In the genomic region with DNA sequence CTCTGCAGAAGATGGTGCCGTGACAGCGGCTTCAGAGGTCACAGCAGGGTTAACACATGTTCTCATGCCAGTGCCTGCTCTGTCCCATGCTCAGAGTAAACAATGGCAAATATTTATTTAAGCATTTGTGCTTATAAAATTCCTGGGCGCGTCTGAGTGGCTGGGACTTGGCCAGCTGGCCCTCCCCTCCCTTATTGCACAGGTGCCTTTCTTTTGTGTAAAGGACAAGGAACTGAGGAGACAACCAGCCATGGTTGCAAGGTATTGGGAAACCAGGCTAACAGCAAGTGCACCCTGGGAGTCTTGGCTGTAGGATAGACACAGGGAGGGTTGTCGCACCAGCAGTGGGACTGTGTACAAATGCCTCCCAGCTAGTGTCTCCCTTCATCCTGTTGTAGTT, we compare ENCODE assay signal across 15 mouse cellular contexts. TPM values are rescaled to one million over a fixed set of nuclear protein-coding genes. Genes with fewer than 3 reads are reported as not detected.
DNase-seq lines count a peak whose midpoint lies in the region; ATAC-seq and TF ChIP-seq lines count a peak whose summit lies in the region.
"Had no signal": no experiment of that assay in that cellular context is flagged by ENCODE, and none has a peak within 500 bp of the region (broad histone marks: within the 10 kb centered on the region; RNA-seq: fewer than 3 reads in every experiment).

No protein-coding gene starts in this region.

- no peak for DNase-seq in kidney, postnatal 0 days (ENCODE audit: low spot score)
- no peak for DNase-seq in kidney, adult 18-20 months
- DNase-seq in lung, embryonic 14.5 days: peak; percentile 66
- DNase-seq in left cerebral cortex, adult 18-20 months (ENCODE audit: low spot score in 2 of 2): no peak
- no peak for DNase-seq in spleen, postnatal 14 days (ENCODE audit: low spot score in 2 of 2)
- DNase-seq in midbrain, embryonic 14.5 days: no peak
- DNase-seq: adrenal gland, postnatal 25 days; cerebellum, postnatal 25 days; heart, adult 2 months; spleen, adult 18-20 months had no signal

- H3K9ac ChIP-seq in kidney, postnatal 0 days (ENCODE audit: low read depth, low read length): 0 out of 2 replicates have a peak overlapping the region, but pooled peaks have one; percentile 8
- no peak overlapping the region for H3K9ac ChIP-seq in intestine, embryonic 16.5 days (ENCODE audit: low read depth, low read length)
- no peak overlapping the region for H3K9ac ChIP-seq in lung, embryonic 14.5 days
- H3K9ac ChIP-seq in stomach, embryonic 14.5 days (replicated peaks; ENCODE audit: low read depth, low read length): no peak overlapping the region
- no peak overlapping the region for H3K9ac ChIP-seq in midbrain, embryonic 14.5 days (replicated peaks; ENCODE audit: low read length)
- H3K9ac ChIP-seq: embryonic facial prominence, embryonic 12.5 days; forebrain, embryonic 15.5 days; neural tube, embryonic 13.5 days had no signal

- no peak; the same call in 1 of the 2 replicates for ATAC-seq in kidney, postnatal 0 days (replicated peaks; ENCODE audit: low FRiP score, low read depth)
- ATAC-seq in intestine, embryonic 16.5 days: peak; percentile 68
- peak; percentile 80 for ATAC-seq in lung, embryonic 14.5 days (ENCODE audit: insufficient read depth)
- peak; percentile 76 for ATAC-seq in stomach, embryonic 14.5 days (ENCODE audit: insufficient number of reproducible peaks, insufficient read depth, low FRiP score, low read depth)
- ATAC-seq in midbrain, embryonic 14.5 days (ENCODE audit: low FRiP score, low TSS enrichment): no peak
- ATAC-seq: forebrain, embryonic 15.5 days had no signal

- H3K4me3 ChIP-seq in kidney, postnatal 0 days (replicated peaks; ENCODE audit: low read depth, low read length): no peak overlapping the region
- H3K4me3 ChIP-seq in intestine, embryonic 16.5 days (ENCODE audit: low read length): no peak overlapping the region; the same call in 1 of the 2 replicates
- no peak overlapping the region for H3K4me3 ChIP-seq in lung, embryonic 14.5 days (ENCODE audit: low read depth, low read length)
- no peak overlapping the region for H3K4me3 ChIP-seq in stomach, embryonic 14.5 days (ENCODE audit: low read depth, low read length)
- no peak overlapping the region for H3K4me3 ChIP-seq in midbrain, embryonic 14.5 days (replicated peaks; ENCODE audit: low read depth, low read length)
- H3K4me3 ChIP-seq: embryonic facial prominence, embryonic 12.5 days; forebrain, embryonic 15.5 days; heart, adult 2 months; neural tube, embryonic 13.5 days had no signal

- no peaks in the 10 kb centered on the region for H3K9me3 ChIP-seq in kidney, postnatal 0 days (replicated peaks; ENCODE audit: low read length)
- H3K9me3 ChIP-seq in intestine, embryonic 16.5 days (ENCODE audit: control insufficient read depth, low read length): no peaks in the 10 kb centered on the region
- no peaks in the 10 kb centered on the region for H3K9me3 ChIP-seq in lung, embryonic 14.5 days (ENCODE audit: low read depth, low read length)
- no peaks in the 10 kb centered on the region for H3K9me3 ChIP-seq in stomach, embryonic 14.5 days (ENCODE audit: control insufficient read depth, low read depth, low read length)
- no peaks in the 10 kb centered on the region for H3K9me3 ChIP-seq in midbrain, embryonic 14.5 days (ENCODE audit: control insufficient read depth, low read length)
- H3K9me3 ChIP-seq: embryonic facial prominence, embryonic 12.5 days; forebrain, embryonic 15.5 days; neural tube, embryonic 13.5 days had no signal

- H3K4me2 ChIP-seq in kidney, postnatal 0 days (ENCODE audit: low read length): no peak overlapping the region
- H3K4me2 ChIP-seq in intestine, embryonic 16.5 days (ENCODE audit: low read depth, low read length): no peak overlapping the region
- H3K4me2 ChIP-seq in lung, embryonic 14.5 days: no peak overlapping the region
- no peak overlapping the region for H3K4me2 ChIP-seq in stomach, embryonic 14.5 days (replicated peaks; ENCODE audit: low read depth, low read length)
- no peak overlapping the region for H3K4me2 ChIP-seq in midbrain, embryonic 14.5 days (ENCODE audit: low read length)
- H3K4me2 ChIP-seq: embryonic facial prominence, embryonic 12.5 days; forebrain, embryonic 15.5 days; neural tube, embryonic 13.5 days had no signal

- H3K27me3 ChIP-seq in kidney, postnatal 0 days (ENCODE audit: insufficient read depth, low read length): no peaks in the 10 kb centered on the region
- no peaks in the 10 kb centered on the region for H3K27me3 ChIP-seq in intestine, embryonic 16.5 days (replicated peaks; ENCODE audit: control insufficient read depth, insufficient read depth, low read length)
- H3K27me3 ChIP-seq in lung, embryonic 14.5 days (ENCODE audit: insufficient read depth, low read length): no peaks in the 10 kb centered on the region
- no peaks in the 10 kb centered on the region for H3K27me3 ChIP-seq in stomach, embryonic 14.5 days (ENCODE audit: control insufficient read depth, insufficient read depth, low read length)
- no peaks in the 10 kb centered on the region for H3K27me3 ChIP-seq in midbrain, embryonic 14.5 days (ENCODE audit: control insufficient read depth, insufficient read depth, low read length)
- H3K27me3 ChIP-seq: embryonic facial prominence, embryonic 12.5 days; forebrain, embryonic 15.5 days; neural tube, embryonic 13.5 days had no signal

- H3K27ac ChIP-seq in kidney, postnatal 0 days: no peak overlapping the region
- peak overlapping the region; percentile 49; the same call in 1 of the 2 replicates for H3K27ac ChIP-seq in intestine, embryonic 16.5 days (ENCODE audit: low read length)
- peak overlapping the region; percentile 72 for H3K27ac ChIP-seq in lung, embryonic 14.5 days (ENCODE audit: low read depth)
- H3K27ac ChIP-seq in stomach, embryonic 14.5 days (ENCODE audit: low read length): peak overlapping the region; percentile 23; the same call in 1 of the 2 replicates
- no peak overlapping the region for H3K27ac ChIP-seq in midbrain, embryonic 14.5 days (replicated peaks; ENCODE audit: low read depth, low read length)
- H3K27ac ChIP-seq: embryonic facial prominence, embryonic 12.5 days; forebrain, embryonic 15.5 days; heart, adult 2 months; neural tube, embryonic 13.5 days had no signal

- H3K4me1 ChIP-seq in kidney, postnatal 0 days (replicated peaks; ENCODE audit: insufficient read depth, low read length): 0 out of 2 replicates have a peak, but pooled peaks cover 4% of the 10 kb centered on the region
- H3K4me1 ChIP-seq in intestine, embryonic 16.5 days (ENCODE audit: control insufficient read depth, insufficient read depth, low read length): peaks cover 10% of the 10 kb centered on the region
- no peaks in the 10 kb centered on the region; the same call in 1 of the 2 replicates for H3K4me1 ChIP-seq in lung, embryonic 14.5 days (ENCODE audit: insufficient read depth)
- H3K4me1 ChIP-seq in stomach, embryonic 14.5 days (ENCODE audit: control insufficient read depth, insufficient read depth, low read length): peaks cover 7% of the 10 kb centered on the region; the same call in 1 of the 2 replicates
- no peaks in the 10 kb centered on the region for H3K4me1 ChIP-seq in midbrain, embryonic 14.5 days (ENCODE audit: control insufficient read depth, insufficient read depth, low read length)
- H3K4me1 ChIP-seq: embryonic facial prominence, embryonic 12.5 days; forebrain, embryonic 15.5 days; neural tube, embryonic 13.5 days had no signal

- TF ChIP-seq CTCF in kidney, postnatal 0 days (IDR thresholded peaks at IDR 0.05; ENCODE audit: low read depth): no peak
- TF ChIP-seq CTCF in lung, embryonic 14.5 days (IDR thresholded peaks at IDR 0.05; ENCODE audit: low read depth): no peak

- H3K36me3 ChIP-seq in kidney, postnatal 0 days (ENCODE audit: insufficient read depth, low read length): peaks cover 29% of the 10 kb centered on the region
- H3K36me3 ChIP-seq in intestine, embryonic 16.5 days (ENCODE audit: control insufficient read depth, insufficient read depth, low read length): 0 out of 2 replicates have a peak, but pooled peaks cover 8% of the 10 kb centered on the region
- H3K36me3 ChIP-seq in lung, embryonic 14.5 days (ENCODE audit: insufficient read depth): peaks cover 41% of the 10 kb centered on the region
- H3K36me3 ChIP-seq in stomach, embryonic 14.5 days (ENCODE audit: control insufficient read depth, insufficient read depth, low read length): peaks cover 21% of the 10 kb centered on the region
- H3K36me3 ChIP-seq in midbrain, embryonic 14.5 days (ENCODE audit: control insufficient read depth, insufficient read depth, low read length): peaks cover 11% of the 10 kb centered on the region; the same call in 1 of the 2 replicates
- H3K36me3 ChIP-seq: forebrain, embryonic 15.5 days had no signal

- WGBS in kidney, postnatal 0 days: 58% methylated on average over 5 of the region's 5 CpGs
- 30% methylated on average over 5 of the region's 5 CpGs for WGBS in intestine, embryonic 16.5 days
- 17% methylated on average over 5 of the region's 5 CpGs for WGBS in lung, embryonic 14.5 days
- WGBS in stomach, embryonic 14.5 days: 25% methylated on average over 5 of the region's 5 CpGs
- 94% methylated on average over 5 of the region's 5 CpGs for WGBS in midbrain, embryonic 14.5 days

RNA-seq across cellular contexts. Expression of a gene that starts 11.2 kb away (rescaled TPM):
- 49.0 and 55.8 TPM in 2 replicates for polyA plus RNA-seq in kidney, postnatal 0 days (2015; fragmentation: Nextera tagmentation; extraction: Ambion mirVana)
- polyA plus RNA-seq in intestine, embryonic 16.5 days (2015; fragmentation: Nextera tagmentation; extraction: Ambion mirVana): 44.5 and 49.0 TPM in 2 replicates
- polyA plus RNA-seq in lung, embryonic 14.5 days (2014; fragmentation: Nextera tagmentation; extraction: Ambion mirVana): 32.6 and 35.7 TPM in 2 replicates
- polyA plus RNA-seq in stomach, embryonic 14.5 days (2014; fragmentation: Nextera tagmentation; extraction: Ambion mirVana): 36.7 and 39.0 TPM in 2 replicates
- 1 to 10 TPM; 2.9 to 4.2 TPM for total RNA-seq in left cerebral cortex, adult 18-20 months (2021)
- 5.9 and 10.8 TPM in 2 replicates for polyA plus RNA-seq in midbrain, embryonic 14.5 days (2014; fragmentation: Nextera tagmentation; extraction: Ambion mirVana)

RNA-seq across cellular contexts. Expression of a gene that starts 23.4 kb away (rescaled TPM):
- 65.4 and 71.2 TPM in 2 replicates for polyA plus RNA-seq in kidney, postnatal 0 days (2015; fragmentation: Nextera tagmentation; extraction: Ambion mirVana)
- polyA plus RNA-seq in intestine, embryonic 16.5 days (2015; fragmentation: Nextera tagmentation; extraction: Ambion mirVana): 68.9 and 72.3 TPM in 2 replicates
- polyA plus RNA-seq in lung, embryonic 14.5 days (2014; fragmentation: Nextera tagmentation; extraction: Ambion mirVana): 117 and 134 TPM in 2 replicates
- polyA plus RNA-seq in stomach, embryonic 14.5 days (2014; fragmentation: Nextera tagmentation; extraction: Ambion mirVana): 105 and 120 TPM in 2 replicates
- total RNA-seq in left cerebral cortex, adult 18-20 months (2021): 100 to 1,000 TPM; 258 to 281 TPM
- polyA plus RNA-seq in midbrain, embryonic 14.5 days (2014; fragmentation: Nextera tagmentation; extraction: Ambion mirVana): 213 and 219 TPM in 2 replicates

RNA-seq across cellular contexts. Expression of a gene that starts 24.2 kb away (rescaled TPM):
- 31.0 and 32.0 TPM in 2 replicates for polyA plus RNA-seq in kidney, postnatal 0 days (2015; fragmentation: Nextera tagmentation; extraction: Ambion mirVana)
- polyA plus RNA-seq in intestine, embryonic 16.5 days (2015; fragmentation: Nextera tagmentation; extraction: Ambion mirVana): 20.3 and 22.3 TPM in 2 replicates
- 27.7 and 31.9 TPM in 2 replicates for polyA plus RNA-seq in lung, embryonic 14.5 days (2014; fragmentation: Nextera tagmentation; extraction: Ambion mirVana)
- 23.8 and 25.8 TPM in 2 replicates for polyA plus RNA-seq in stomach, embryonic 14.5 days (2014; fragmentation: Nextera tagmentation; extraction: Ambion mirVana)
- 10 to 100 TPM; 51.3 to 56.2 TPM for total RNA-seq in left cerebral cortex, adult 18-20 months (2021)
- polyA plus RNA-seq in midbrain, embryonic 14.5 days (2014; fragmentation: Nextera tagmentation; extraction: Ambion mirVana): 38.5 and 48.7 TPM in 2 replicates

RNA-seq across cellular contexts. Expression of a gene that starts 50.4 kb away (rescaled TPM):
- polyA plus RNA-seq in kidney, postnatal 0 days (2015; fragmentation: Nextera tagmentation; extraction: Ambion mirVana): 12.8 and 15.1 TPM in 2 replicates
- 10.3 and 11.5 TPM in 2 replicates for polyA plus RNA-seq in intestine, embryonic 16.5 days (2015; fragmentation: Nextera tagmentation; extraction: Ambion mirVana)
- polyA plus RNA-seq in lung, embryonic 14.5 days (2014; fragmentation: Nextera tagmentation; extraction: Ambion mirVana): 19.6 and 20.2 TPM in 2 replicates
- 14.2 and 14.6 TPM in 2 replicates for polyA plus RNA-seq in stomach, embryonic 14.5 days (2014; fragmentation: Nextera tagmentation; extraction: Ambion mirVana)
- 1 to 10 TPM; 5.6 to 7.8 TPM for total RNA-seq in left cerebral cortex, adult 18-20 months (2021)
- polyA plus RNA-seq in midbrain, embryonic 14.5 days (2014; fragmentation: Nextera tagmentation; extraction: Ambion mirVana): 4.4 and 5.7 TPM in 2 replicates

RNA-seq across cellular contexts. Expression of a gene that starts 54.1 kb away (rescaled TPM):
- polyA plus RNA-seq in kidney, postnatal 0 days (2015; fragmentation: Nextera tagmentation; extraction: Ambion mirVana): 262 and 263 TPM in 2 replicates
- polyA plus RNA-seq in intestine, embryonic 16.5 days (2015; fragmentation: Nextera tagmentation; extraction: Ambion mirVana): 266 and 271 TPM in 2 replicates
- 287 and 295 TPM in 2 replicates for polyA plus RNA-seq in lung, embryonic 14.5 days (2014; fragmentation: Nextera tagmentation; extraction: Ambion mirVana)
- 274 and 282 TPM in 2 replicates for polyA plus RNA-seq in stomach, embryonic 14.5 days (2014; fragmentation: Nextera tagmentation; extraction: Ambion mirVana)
- total RNA-seq in left cerebral cortex, adult 18-20 months (2021): 100 to 1,000 TPM; 227 to 260 TPM
- polyA plus RNA-seq in midbrain, embryonic 14.5 days (2014; fragmentation: Nextera tagmentation; extraction: Ambion mirVana): 431 and 530 TPM in 2 replicates

Comparison
In these comparisons a context has a peak if more than half of its experiments do, and no peak if none do; other contexts are left out.
1. ATAC-seq: peak in intestine, embryonic 16.5 days (single experiment), lung, embryonic 14.5 days (single experiment) and stomach, embryonic 14.5 days (single experiment); none in kidney, postnatal 0 days (single experiment) and midbrain, embryonic 14.5 days (single experiment).
2. H3K27ac ChIP-seq: peak in intestine, embryonic 16.5 days (single experiment), lung, embryonic 14.5 days (single experiment) and stomach, embryonic 14.5 days (single experiment); none in kidney, postnatal 0 days (single experiment) and midbrain, embryonic 14.5 days (single experiment).